Mouse (Mus musculus): Measurements from ENCODE around the gene Tomm34. TPM values are rescaled to one million over a fixed set of nuclear protein-coding genes. Genes with fewer than 3 reads are reported as not detected.

The Tomm34 gene
- total RNA-seq, 2 experiments from 2014 or later = 42.5 to 55.2 TPM

DNA sequence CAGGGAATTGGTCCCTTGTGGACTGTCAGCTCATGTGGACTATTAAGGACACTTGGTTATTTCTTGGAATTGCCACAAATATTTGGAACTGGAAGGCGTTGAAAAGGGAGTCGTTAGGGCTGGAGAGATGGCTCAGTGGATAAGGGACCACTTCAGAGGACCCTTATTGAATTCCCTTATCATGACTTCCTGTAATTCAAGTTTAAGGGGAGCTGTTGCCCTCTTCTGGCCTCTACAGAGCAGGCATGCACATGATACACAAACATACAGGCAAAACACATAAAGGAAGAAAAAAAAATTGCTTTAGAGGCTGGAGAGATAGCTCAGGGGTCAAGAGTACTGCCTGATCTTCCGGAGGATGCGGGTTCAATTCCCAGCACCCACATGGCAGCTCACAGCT is 51.0 kb downstream of the Tomm34 start:
- no peak for DNase-seq (ENCODE audit: low spot score in 2 of 2)

DNA sequence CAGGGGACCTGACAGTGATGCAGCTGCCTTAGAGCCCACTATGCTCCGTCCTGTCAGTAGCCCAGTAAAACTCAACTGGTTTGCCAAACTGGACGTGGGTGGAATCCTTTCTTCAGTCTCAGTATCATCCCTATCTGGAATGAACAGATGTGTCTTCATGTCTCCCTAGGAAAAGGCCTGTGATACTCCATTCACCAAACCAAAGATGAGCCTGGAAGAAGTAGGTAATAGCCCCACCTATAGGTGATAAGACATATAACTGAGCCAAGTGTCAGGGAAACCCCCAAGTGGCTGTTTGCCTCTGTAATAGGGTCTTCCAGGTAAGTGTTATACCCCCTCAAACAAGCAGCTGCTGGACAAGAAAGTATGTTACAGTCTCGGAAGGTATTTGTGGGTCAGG is 52.1 kb downstream of the Tomm34 start:
- no peak for DNase-seq (ENCODE audit: low spot score in 2 of 2)

DNA sequence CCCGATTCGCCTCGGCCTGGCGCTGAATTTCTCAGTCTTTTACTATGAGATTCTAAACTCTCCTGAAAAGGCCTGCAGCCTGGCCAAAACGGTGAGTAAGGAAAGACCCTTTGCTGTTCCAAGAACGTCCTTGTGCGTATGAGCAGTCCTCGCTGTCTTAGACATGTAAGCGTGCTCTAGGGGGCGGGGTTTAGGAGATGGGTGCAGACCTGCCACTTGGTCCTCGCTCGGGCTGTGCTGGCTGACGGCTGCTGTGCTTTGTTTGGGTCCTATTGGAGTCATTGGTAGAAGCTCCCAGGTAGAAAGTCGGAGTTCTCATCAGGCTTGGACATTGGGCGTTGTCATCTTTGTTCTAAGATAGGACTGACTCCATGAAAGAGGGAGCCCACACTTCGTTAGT is 55.7 kb downstream of the Tomm34 start:
- DNase-seq (ENCODE audit: low spot score in 2 of 2) = no peak

DNA sequence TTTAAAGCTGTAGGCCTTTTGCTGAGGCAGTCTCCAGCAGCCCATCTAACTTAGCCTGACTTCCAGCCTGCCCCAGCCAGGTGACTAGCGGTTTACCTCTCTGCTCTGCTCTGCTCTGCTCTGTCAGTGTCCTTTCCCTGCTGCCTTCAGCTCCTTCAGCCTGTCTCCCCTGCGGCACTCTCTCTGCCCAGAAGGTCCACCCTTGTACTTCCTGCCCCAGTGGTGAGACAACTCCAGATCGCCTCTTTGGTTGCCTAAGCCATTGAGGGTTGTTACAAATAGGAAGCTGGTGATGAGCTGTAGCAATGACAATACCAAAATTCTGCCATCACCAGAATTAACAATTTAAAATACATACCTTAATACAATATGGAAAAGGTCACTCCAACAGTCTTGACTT is 60.0 kb downstream of the Tomm34 start:
- no peak for DNase-seq (ENCODE audit: low spot score in 2 of 2)

DNA sequence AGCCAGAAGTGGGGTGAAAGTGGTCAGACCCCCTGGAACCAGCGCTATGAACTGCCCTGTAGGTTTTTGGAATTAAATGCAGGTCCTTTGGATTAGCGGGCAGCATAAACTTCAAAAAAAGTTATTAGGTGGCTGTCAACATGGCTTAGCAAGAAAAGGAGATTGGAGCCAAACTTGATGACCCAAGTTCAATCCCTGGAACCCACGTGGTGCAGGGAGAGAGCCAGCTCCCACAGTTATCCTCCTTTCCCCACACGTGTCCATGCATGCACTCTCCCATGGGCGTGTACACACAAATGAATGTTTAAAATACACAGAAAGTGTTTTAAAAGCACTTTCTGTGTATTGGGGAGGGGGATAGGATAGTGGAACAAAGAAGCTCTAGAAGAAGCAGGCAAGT is 60.5 kb downstream of the Tomm34 start:
- no peak for DNase-seq (ENCODE audit: low spot score in 2 of 2)

- no peak for DNase-seq (ENCODE audit: low spot score in 2 of 2)
These were observed 61.7 kb downstream of the Tomm34 start for GRCm38 (mm10) chr2:164009227-164009626.

- DNase-seq (ENCODE audit: low spot score in 2 of 2) = no peak
These were observed 62.9 kb downstream of the Tomm34 start for GRCm38 (mm10) chr2:164007987-164008545.

GRCm38 (mm10) chr2:164007547-164007946 is 63.4 kb downstream of the Tomm34 start:
- no peak for DNase-seq (ENCODE audit: low spot score in 2 of 2)

DNA sequence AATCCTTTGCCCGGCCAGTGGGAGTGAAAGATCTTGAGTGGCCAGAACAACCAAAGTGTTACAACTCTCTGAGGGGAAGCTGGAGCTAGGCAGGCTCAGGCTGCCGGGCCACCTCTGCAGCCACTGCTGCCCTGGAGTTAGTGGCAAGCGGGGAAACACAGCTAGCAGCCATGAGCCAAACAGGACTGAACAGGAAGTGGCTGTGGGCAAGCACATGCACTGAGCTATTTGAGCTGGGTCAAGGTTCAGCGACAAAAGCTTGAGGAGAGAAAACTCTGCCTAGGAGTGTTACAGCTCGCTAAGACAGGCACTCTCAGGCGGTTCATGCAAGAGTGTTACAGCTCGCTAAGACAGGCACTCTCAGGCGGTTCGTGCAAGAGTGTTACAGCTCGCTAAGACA is 64.0 kb downstream of the Tomm34 start:
- DNase-seq (ENCODE audit: low spot score in 2 of 2) = no peak

DNA sequence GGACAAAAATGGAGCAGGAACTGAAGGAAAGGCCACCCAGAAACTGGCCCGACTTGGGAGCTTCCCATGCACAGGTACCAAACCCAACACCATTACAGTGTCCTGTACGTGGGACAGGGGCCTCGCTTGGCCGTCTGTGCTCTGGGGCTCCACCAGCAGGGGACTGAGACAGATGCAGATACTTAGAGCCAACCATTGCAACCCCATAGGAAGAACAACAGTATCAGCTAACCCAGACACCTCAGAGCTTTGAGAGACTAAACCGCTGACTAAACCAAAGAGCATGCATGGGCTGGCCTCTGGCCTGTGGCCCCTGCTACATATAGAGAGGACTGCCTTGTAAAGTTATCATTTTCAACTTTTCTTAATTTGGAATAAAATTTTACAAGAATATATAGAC is 66.5 kb downstream of the Tomm34 start:
- no peak for DNase-seq (ENCODE audit: low spot score in 2 of 2)

Other genes starting within 250 kb of the Tomm34 start
- gene Kcnk15, start 217.5 kb downstream of the Tomm34 start, total RNA-seq (2021) = not detected
- 100 to 1,000 TPM; 101 to 103 TPM for gene Rims4, start 152.5 kb downstream of the Tomm34 start, total RNA-seq (2021)
- gene Ywhab, start 76.2 kb downstream of the Tomm34 start, total RNA-seq (2021) = 100 to 1,000 TPM; 260 to 263 TPM
- gene Pabpc1l, start 45.7 kb downstream of the Tomm34 start, total RNA-seq (2021) = 1 to 10 TPM; 3.6 to 3.8 TPM
- gene Stk4, start 847 bp downstream of the Tomm34 start, total RNA-seq (2021) = 10 to 100 TPM; 33.1 to 34.8 TPM
- gene Kcns1, start 99.9 kb upstream of the Tomm34 start, total RNA-seq (2021) = under 1 TPM; 0.20 to 0.40 TPM
- not detected for gene Wfdc5, start 111.6 kb upstream of the Tomm34 start, total RNA-seq (2021)
- not detected for gene Wfdc12, start 119.4 kb upstream of the Tomm34 start, total RNA-seq (2021)
- gene Wfdc15a, start 129.0 kb upstream of the Tomm34 start, total RNA-seq (2021) = not detected
- gene Wfdc15b, start 150.5 kb upstream of the Tomm34 start, total RNA-seq (2021) = 1 to 10 TPM in 1 of 2 experiments, not detected in 1; 6.0 TPM
- gene Svs2, start 167.3 kb upstream of the Tomm34 start, total RNA-seq (2021) = not detected
- gene Svs3b, start 185.5 kb upstream of the Tomm34 start, total RNA-seq (2021) = not detected
- not detected for gene Svs4, start 207.3 kb upstream of the Tomm34 start, total RNA-seq (2021)
- not detected for gene Svs3a, start 218.1 kb upstream of the Tomm34 start, total RNA-seq (2021)
- gene Svs6, start 245.6 kb upstream of the Tomm34 start, total RNA-seq (2021) = not detected

All from adrenal gland, postnatal 4 days (tissue).